Mouse (Mus musculus) midbrain, postnatal 0 days (tissue): Measurements from ENCODE around the gene Kif22. TPM values are rescaled to one million over a fixed set of nuclear protein-coding genes. Genes with fewer than 3 reads are reported as not detected.

ENCODE experiments used
- ATAC-seq: fragments of 200-750 bp; cut with Nextera tagmentation; 2 replicates; pipeline ENCODE4 v1.8.0; 2017; ENCODE audit warnings: moderate number of reproducible peaks, mild to moderate bottlenecking, moderate TSS enrichment, moderate library complexity; ENCODE audit not compliant: low FRiP score
- DNase-seq: peaks from one replicate; pipeline ENCODE4 v3.0.0-alpha.2; 2015; ENCODE audit warnings: low spot score
- H3K27ac ChIP-seq: fragments of 300-500 bp; sonication (generic); 2 replicates; pipeline ENCODE4 v1.5.1; 2014; ENCODE audit warnings: low read depth, mild to moderate bottlenecking, low read length, mixed read lengths
- H3K27me3 ChIP-seq: fragments of 300-500 bp; sonication (generic); 2 replicates; pipeline ENCODE4 v1.6.1; 2014; ENCODE audit warnings: low read length, control low read depth, mixed read lengths; ENCODE audit not compliant: insufficient read depth
- H3K36me3 ChIP-seq: fragments of 300-500 bp; sonication (generic); 2 replicates; pipeline ENCODE4 v1.6.1; 2014; ENCODE audit warnings: low read length, control low read depth, mixed read lengths; ENCODE audit not compliant: insufficient read depth
- H3K4me1 ChIP-seq: fragments of 300-500 bp; sonication (generic); 2 replicates; pipeline ENCODE4 v1.6.1; 2014; ENCODE audit warnings: mild to moderate bottlenecking, control low read depth, antibody characterized with exemption, low read length, mixed read lengths; ENCODE audit not compliant: insufficient read depth
- H3K4me2 ChIP-seq: fragments of 300-500 bp; sonication (generic); 2 replicates; pipeline ENCODE4 v1.6.1; 2014; ENCODE audit warnings: low read depth, mild to moderate bottlenecking, low read length, mixed read lengths; ENCODE audit not compliant: poor library complexity, severe bottlenecking
- H3K4me3 ChIP-seq: fragments of 300-500 bp; sonication (generic); 2 replicates; pipeline ENCODE4 v1.5.1; 2014; ENCODE audit warnings: low read depth, mild to moderate bottlenecking, low read length, moderate library complexity
- H3K9ac ChIP-seq: fragments of 300-500 bp; sonication (generic); replicated peaks from 2 replicates; pipeline ENCODE4 v1.6.1; 2014; ENCODE audit warnings: mild to moderate bottlenecking, low read length, moderate library complexity, mixed read lengths; ENCODE audit not compliant: poor library complexity, severe bottlenecking
- H3K9me3 ChIP-seq: fragments of 300-500 bp; sonication (generic); 2 replicates; pipeline ENCODE4 v1.6.1; 2016; ENCODE audit warnings: low read length, control low read depth
- CTCF ChIP-seq: IDR thresholded peaks from 2 replicates; pipeline ENCODE4 v1.5.1; 2016; ENCODE audit warnings: antibody characterized with exemption, mild to moderate bottlenecking
- WGBS: fragments of 180-500 bp; shearing (Covaris S2); extraction: QIAGEN DNeasy Blood & Tissue Kit; methylation state at CpG from one replicate; pipeline ENCODE4 v1.1.7; 2014; 5-methylcytosine and 5-hydroxymethylcytosine counted together
- polyA plus RNA-seq: library from polyadenylated mRNA; unstranded; fragments of >200 nt; fragmentation: Nextera tagmentation; extraction: Ambion mirVana; gene quantifications from 2 replicates; pipeline ENCODE4 v1.2.1, GENCODE M21; 2015
- total RNA-seq: library from RNA; depleted of rRNA; stranded (reverse); fragments of >200 nt; gene quantifications from 2 replicates; pipeline ENCODE4 v1.2.3, GENCODE M21; 2014

Kif22 gene
- total and polyA plus RNA-seq, 2 experiments from 2014 or later = 4.2 to 11.3 TPM

- Histone ChIP-seq H3K27ac (peak overlapping the region; percentile 82), H3K4me1 (peaks cover 48% of the 10 kb centered on the region), H3K9ac (peak overlapping the region; percentile 79), H3K4me3 (peak overlapping the region; percentile 63), H3K27me3 (no peaks in the 10 kb centered on the region), H3K9me3 (no peaks in the 10 kb centered on the region), H3K36me3 (peaks cover 16% of the 10 kb centered on the region), H3K4me2 (peak overlapping the region; percentile 71)
- ATAC-seq (no peak), DNase-seq (no peak)
- WGBS = 12% methylated on average over 5 of the region's 5 CpGs
- no peak for TF ChIP-seq CTCF
Measured at GRCm38 (mm10) chr7:127020491-127020890, 21.8 kb downstream of the Kif22 start.

GRCm38 (mm10) chr7:127020031-127020430, 22.2 kb downstream of the Kif22 start:
- TF ChIP-seq CTCF = no peak
- peak overlapping the region; percentile 79 for H3K9ac ChIP-seq
- no peaks in the 10 kb centered on the region for H3K9me3 ChIP-seq
- peak overlapping the region; percentile 82 for H3K27ac ChIP-seq
- ATAC-seq (no peak), DNase-seq (no peak)
- peak overlapping the region; percentile 71 for H3K4me2 ChIP-seq
- H3K27me3 ChIP-seq = no peaks in the 10 kb centered on the region
- peak overlapping the region; percentile 63 for H3K4me3 ChIP-seq
- peaks cover 19% of the 10 kb centered on the region for H3K36me3 ChIP-seq
- H3K4me1 ChIP-seq = peaks cover 50% of the 10 kb centered on the region
- WGBS = 54% methylated on average over 3 of the region's 3 CpGs

GRCm38 (mm10) chr7:127019306-127019960, 22.8 kb downstream of the Kif22 start:
- Histone ChIP-seq H3K4me2 (peak overlapping the region; percentile 71), H3K27ac (0 out of 2 replicates have a peak overlapping the region, but pooled peaks have one; percentile 82), H3K36me3 (peaks cover 21% of the 10 kb centered on the region), H3K4me1 (peaks cover 46% of the 10 kb centered on the region), H3K9me3 (no peaks in the 10 kb centered on the region), H3K27me3 (no peaks in the 10 kb centered on the region), H3K4me3 (peak overlapping the region; percentile 63), H3K9ac (peak overlapping the region; percentile 79)
- DNase-seq (no peak), ATAC-seq (no peak)
- no peak for TF ChIP-seq CTCF
- 74% methylated on average over 14 of the region's 14 CpGs for WGBS

- H3K4me3 ChIP-seq = no peak overlapping the region
- WGBS = 85% methylated on average over 15 of the region's 15 CpGs
Measured at GRCm38 (mm10) chr7:127018416-127019305, 23.6 kb downstream of the Kif22 start.

GRCm38 (mm10) chr7:127017950-127018345, 24.3 kb downstream of the Kif22 start:
- Histone ChIP-seq H3K4me3 (no peak overlapping the region), H3K27me3 (no peaks in the 10 kb centered on the region), H3K9me3 (no peaks in the 10 kb centered on the region), H3K4me2 (peak overlapping the region; percentile 71; the same call in 1 of the 2 replicates), H3K36me3 (peaks cover 19% of the 10 kb centered on the region; the same call in 1 of the 2 replicates), H3K4me1 (peaks cover 36% of the 10 kb centered on the region), H3K27ac (peak overlapping the region; percentile 27), H3K9ac (peak overlapping the region; percentile 79)
- no peak for TF ChIP-seq CTCF
- ATAC-seq (no peak), DNase-seq (no peak)
- 52% methylated on average over 6 of the region's 6 CpGs for WGBS

More at GRCm38 (mm10) chr7:127018416-127019305, 23.6 kb downstream of the Kif22 start:
- Histone ChIP-seq H3K4me1 (peaks cover 41% of the 10 kb centered on the region), H3K9ac (peak overlapping the region; percentile 79), H3K9me3 (no peaks in the 10 kb centered on the region), H3K36me3 (peaks cover 26% of the 10 kb centered on the region), H3K4me2 (peak overlapping the region; percentile 71), H3K27ac (peak overlapping the region; percentile 27), H3K27me3 (no peaks in the 10 kb centered on the region)
- no peak for TF ChIP-seq CTCF
- DNase-seq (no peak), ATAC-seq (no peak)
